Mouse (Mus musculus) cerebellum, postnatal 14 days (tissue): ENCODE measurements around the gene Agrn.

ENCODE experiments used
- DNase-seq, 2 experiments: peaks; one replicate each; pipeline ENCODE4 v3.0.0; 2021; ENCODE audit warnings: mixed read lengths in 2 of 2

Gene Agrn

DNA sequence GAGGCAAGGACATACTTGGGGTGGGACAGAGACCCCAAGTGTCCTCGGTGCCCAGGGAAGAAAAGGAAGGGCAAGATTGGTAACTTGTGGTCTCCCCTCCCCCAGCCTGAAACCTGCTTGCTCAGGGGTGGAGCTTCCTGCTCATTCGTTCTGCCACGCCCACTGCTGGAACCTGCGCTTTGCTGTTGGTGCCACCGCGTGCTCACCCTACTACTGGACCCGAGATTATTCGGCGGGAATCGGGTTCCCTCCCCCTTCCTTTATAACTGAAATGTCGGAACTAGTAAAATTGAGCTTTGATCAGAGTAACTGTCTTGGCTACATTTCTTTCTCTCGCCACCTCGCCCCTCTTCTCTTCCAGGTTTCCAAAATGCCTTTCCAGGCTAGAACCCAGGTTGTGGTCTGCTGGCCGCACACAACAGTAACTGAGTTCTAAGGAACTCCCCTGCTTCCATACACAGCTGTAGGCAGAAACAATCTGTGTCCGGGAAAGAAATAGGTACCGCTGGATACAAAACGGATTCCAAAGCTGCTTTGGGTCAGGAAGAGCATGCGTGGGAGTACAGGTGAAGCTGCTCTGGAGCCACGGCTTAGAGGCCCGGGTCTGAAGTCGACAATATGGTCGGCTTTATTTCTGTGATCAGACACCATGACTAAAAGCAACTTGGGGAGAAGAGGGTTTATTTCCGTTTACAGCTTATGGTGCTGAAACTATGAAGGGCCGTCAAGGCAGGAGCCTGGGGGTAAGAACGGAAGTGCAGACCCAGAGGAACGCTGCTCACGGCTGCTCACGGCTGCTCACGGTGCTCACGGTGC, 60.8 kb downstream of the Agrn start:
- no peak for DNase-seq

DNA sequence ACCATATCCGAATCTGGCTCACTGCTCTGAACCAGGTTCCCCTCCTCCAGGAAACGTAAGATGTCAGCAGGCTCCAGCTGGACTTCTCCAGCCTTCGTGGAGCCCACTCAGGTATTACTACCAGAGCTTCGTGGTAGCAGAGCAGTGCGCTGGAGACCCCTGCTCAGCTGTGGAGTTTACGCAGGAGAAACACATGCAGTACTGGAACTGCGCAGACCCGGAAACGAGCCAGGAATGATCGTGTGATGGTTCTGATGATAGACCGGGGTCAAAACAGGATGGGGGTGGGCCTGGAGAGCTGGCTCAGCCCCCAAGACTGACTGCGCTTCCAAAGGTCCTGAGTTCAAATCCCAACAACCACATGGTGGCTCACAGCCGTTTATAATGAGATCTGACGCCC, 61.5 kb downstream of the Agrn start:
- no peak for DNase-seq

DNA sequence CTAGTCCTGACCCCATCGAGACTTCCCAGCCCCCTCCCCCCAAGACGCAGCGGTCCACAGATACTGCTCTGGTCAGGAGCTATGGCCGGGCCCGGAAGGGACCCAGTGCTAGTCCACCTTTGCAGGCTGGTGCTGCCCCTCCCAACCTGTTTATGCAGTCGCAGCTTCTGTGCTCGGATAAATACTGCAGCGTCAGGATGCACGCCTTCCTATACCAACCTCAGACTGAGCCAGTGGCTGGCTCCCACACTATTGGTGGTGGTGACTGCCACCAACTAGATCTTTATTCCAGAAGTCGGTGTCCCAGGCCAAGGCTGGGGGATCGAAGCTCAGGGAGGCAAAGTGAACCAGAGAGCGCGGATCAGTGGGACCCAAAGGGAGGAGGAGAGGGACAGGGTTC, 62.2 kb downstream of the Agrn start:
- DNase-seq, result no peak

DNA sequence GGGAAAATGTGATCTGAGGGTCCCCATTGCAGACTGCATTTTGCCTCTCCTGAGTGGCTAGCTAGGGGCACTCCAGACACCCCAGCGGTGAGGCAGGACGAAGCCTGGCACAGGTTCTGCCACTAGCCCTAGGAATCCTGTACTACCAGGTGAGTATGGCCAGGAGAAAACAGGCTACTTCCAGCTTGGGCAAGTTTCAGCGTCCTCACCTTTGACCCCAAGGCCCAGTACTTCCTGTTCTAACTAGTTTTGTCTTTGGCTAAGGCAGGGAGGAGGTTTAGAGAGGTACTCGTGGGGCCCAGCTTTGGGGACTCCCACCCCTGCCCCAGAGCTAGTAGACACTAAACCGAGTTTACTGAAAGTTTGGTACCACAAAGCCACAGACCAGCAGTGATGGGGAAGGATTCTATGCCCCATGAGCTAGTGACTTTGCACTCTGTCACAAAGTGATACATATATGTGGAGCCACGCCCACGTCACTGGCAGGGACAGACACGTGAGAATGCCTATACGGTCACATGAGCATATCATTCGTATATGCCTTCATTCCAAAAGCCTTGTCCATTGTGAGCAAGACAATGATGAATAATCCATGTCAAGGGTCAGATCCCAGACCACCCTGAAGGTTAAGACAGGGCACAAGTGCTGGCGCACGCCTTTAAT, 63.2 kb downstream of the Agrn start:
- DNase-seq, result no peak

DNA sequence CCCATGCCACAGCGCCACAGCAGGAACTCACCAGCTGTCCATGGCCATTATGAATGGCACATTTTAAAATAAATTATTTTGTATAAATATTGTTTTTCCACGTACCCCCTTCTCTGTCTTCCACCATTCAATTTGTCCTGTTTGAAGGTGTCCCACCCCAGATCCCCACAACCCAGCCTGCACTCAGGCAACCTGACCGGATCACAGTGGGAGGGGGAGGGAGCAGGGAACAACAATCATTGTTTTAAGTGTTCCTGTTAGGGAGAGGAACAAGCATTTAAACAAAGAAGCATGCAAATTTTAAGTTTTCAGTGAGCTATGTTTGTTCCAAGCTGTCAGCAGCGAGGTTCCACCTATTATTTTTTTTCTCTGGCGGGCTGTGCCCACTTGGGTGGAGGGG, 64.0 kb downstream of the Agrn start:
- DNase-seq, result no peak

DNA sequence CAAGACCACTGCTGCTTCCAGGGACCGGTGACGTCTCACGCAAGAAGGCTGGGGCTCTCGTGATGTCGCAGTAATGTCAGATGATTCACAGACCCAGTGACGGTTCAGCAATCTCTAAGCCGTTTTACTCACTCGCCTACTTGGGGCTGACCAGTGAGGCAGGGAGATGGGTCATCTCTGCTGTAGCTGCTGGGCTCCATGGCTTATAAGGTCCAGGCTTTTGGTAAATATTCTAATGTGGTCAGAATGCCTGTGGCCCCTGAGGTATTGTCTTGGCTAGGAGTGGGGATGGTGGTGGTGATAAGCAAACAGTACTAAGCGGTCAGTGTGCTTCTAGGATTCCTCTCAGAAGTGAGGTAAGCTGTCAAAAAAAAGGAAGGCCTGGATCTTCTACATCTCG, 66.3 kb downstream of the Agrn start:
- no peak for DNase-seq

DNA sequence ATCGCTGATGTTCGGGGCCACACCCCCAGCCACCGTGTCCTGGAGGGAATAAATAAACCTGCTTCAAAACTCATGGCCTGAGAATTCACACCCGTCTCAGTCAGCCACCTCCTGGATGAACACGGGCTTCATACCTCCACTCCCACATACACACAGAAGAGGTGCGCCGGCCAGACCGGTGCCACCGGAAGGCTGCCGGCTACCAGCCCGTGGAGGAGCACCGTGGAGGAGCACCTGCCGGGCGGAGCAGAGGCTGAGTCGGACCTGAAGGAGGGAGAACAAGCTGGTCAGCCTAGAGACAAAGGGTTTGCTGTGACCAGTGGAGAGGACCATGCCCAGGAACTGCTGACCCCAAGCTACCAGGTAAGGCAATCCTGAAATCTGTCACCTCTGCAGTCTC, 66.9 kb downstream of the Agrn start, which contains the start of gene Rnf223:
TSS of gene Rnf223 (plus strand) at position 78 of the 400 bp plus-strand sequence.
- DNase-seq, result no peak

DNA sequence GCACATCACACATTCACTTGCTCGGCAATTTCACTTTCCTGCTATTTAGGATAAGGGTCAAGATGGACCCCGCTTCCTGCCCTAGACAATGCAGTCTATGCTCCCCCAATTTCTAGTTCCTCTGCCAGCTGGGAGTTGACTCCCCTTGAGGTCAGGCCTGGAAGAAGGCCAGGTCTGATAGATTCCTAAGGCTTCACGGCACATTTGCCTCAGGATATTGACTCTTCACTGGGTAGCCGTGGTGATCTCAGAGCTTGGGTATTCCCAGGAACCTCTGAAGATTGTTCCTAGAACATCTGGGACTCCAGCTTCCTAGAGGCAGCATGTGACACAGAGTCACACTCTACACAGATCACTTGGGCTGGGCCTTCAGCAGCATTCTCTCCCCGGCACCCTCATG, 68.5 kb downstream of the Agrn start:
- no peak for DNase-seq

DNA sequence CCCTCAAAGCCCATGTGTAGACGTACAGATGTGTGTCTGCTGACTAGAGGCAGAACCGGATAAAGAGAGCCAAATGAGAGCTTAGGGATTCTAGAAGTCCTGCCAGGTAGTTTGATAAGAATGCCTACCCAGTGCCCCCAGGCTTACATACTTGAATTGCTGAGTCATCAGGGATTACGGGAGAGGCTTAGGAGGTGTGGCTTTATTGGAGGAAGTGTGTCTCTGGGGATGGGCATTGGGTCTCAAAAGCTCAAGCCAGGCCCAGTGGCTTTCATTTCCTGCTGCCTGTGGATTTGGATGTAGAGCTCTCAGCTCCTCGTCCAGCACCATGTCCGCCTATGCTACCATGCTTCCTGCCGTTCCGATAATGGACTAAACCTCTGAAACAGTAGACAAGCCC, 70.4 kb downstream of the Agrn start:
- no peak for DNase-seq

DNA sequence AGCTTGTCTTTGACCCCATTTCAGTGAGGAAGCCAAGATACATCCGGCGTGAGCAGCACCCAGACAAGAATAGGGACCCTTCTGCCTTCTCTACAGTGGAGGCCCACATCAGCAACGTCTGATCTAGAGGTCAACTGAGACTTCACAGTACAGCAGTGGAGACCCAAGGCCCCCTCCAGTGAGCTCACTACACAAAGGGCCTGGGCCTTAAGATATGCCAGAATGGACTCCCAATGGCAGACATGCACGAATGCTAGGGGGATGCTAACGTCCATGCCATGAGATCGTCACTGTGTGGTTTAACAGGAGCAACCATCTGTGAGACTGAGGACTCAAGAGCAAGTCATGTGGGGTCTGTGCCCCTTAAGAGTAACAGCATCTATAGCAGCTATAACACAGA, 71.9 kb downstream of the Agrn start:
- DNase-seq, result no peak

DNA sequence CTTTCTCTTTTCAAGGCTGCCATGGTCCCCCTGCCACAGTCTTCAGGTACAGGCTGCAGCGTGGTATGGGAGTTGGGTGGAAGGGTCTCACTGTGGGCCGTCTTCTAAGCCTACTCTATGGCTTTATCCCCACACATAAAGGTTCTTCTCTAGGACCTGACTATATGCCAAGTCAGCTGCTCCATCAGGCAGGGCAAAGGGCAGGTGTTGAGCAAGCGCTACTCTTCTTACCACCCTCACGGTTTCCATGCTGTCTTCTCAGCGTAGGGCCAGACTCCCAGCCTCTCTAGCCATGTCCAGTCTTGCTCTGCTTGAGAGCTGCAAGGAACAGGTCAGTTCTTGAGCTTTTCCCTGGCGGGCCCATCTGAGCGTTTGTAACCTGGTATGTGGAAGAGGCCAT, 73.2 kb downstream of the Agrn start:
- DNase-seq, result no peak
